Mouse (Mus musculus) myocyte (in vitro differentiated cells): ENCODE data around the gene Scfd2. TPM values are rescaled to one million over a fixed set of nuclear protein-coding genes. Genes with fewer than 3 reads are reported as not detected.

Source experiments
- H3K27me3 ChIP-seq: one replicate; pipeline ENCODE4 v1.6.1; 2011; ENCODE audit not compliant: control insufficient read depth, insufficient read depth, insufficient read length
- H3K36me3 ChIP-seq: one replicate; pipeline ENCODE4 v1.6.1; 2011; ENCODE audit not compliant: control insufficient read depth, insufficient read depth
- H3K4me2 ChIP-seq: one replicate; pipeline ENCODE4 v1.6.1; 2011; ENCODE audit warnings: low read depth, control low read depth
- H3K4me3 ChIP-seq: one replicate; pipeline ENCODE4 v1.5.1; 2011; ENCODE audit warnings: mild to moderate bottlenecking, control low read depth, moderate library complexity
- H3K79me2 ChIP-seq: one replicate; pipeline ENCODE4 v1.6.1; 2011; ENCODE audit not compliant: control insufficient read depth, insufficient read depth
- H3ac ChIP-seq: one replicate; pipeline ENCODE4 v1.6.1; 2011; ENCODE audit not compliant: control insufficient read depth, insufficient read length
- CEBPB ChIP-seq: IDR thresholded peaks from 2 replicates; pipeline ENCODE4 v1.6.1; 2011; ENCODE audit warnings: mild to moderate bottlenecking, moderate library complexity; ENCODE audit not compliant: poor library complexity, insufficient read depth, severe bottlenecking
- E2F4 ChIP-seq: IDR thresholded peaks from one replicate; pipeline ENCODE4 v1.6.1; 2011; ENCODE audit warnings: mild to moderate bottlenecking, control low read depth, moderate library complexity; ENCODE audit not compliant: insufficient read depth
- MAX ChIP-seq: IDR thresholded peaks from one replicate; pipeline ENCODE4 v1.6.1; 2011; ENCODE audit warnings: low read depth, mild to moderate bottlenecking, control low read depth
- MYOD1 ChIP-seq, 3 experiments: IDR thresholded peaks; one replicate each; pipeline ENCODE4 v1.6.1; 2011; ENCODE audit warnings: control low read depth in 2 of 3, low read depth in 2 of 3, mild to moderate bottlenecking in 2 of 3, moderate library complexity in 1 of 3; ENCODE audit not compliant: insufficient read length in 2 of 3, control insufficient read depth in 1 of 3
- MYOG ChIP-seq, 3 experiments: IDR thresholded peaks; one replicate each; pipeline ENCODE4 v1.6.1; 2011; ENCODE audit warnings: control low read depth in 2 of 3, low read depth in 2 of 3, mild to moderate bottlenecking in 2 of 3; ENCODE audit not compliant: insufficient read length in 2 of 3, control insufficient read depth in 1 of 3, insufficient read depth in 1 of 3
- POLR2A ChIP-seq: IDR thresholded peaks from one replicate; pipeline ENCODE4 v1.6.1; 2011; ENCODE audit warnings: low read depth, mild to moderate bottlenecking, control low read depth, moderate library complexity; ENCODE audit not compliant: insufficient read length
- POLR2AphosphoS2 ChIP-seq: IDR thresholded peaks from one replicate; pipeline ENCODE4 v1.6.1; 2011; ENCODE audit warnings: low read depth, control low read depth; ENCODE audit not compliant: insufficient read length
- REST ChIP-seq: IDR thresholded peaks from one replicate; pipeline ENCODE4 v1.6.1; 2011; ENCODE audit warnings: mild to moderate bottlenecking, control low read depth, moderate library complexity; ENCODE audit not compliant: insufficient read depth, insufficient read length
- SRF ChIP-seq: IDR thresholded peaks from one replicate; pipeline ENCODE4 v1.6.1; 2011; ENCODE audit warnings: low read depth; ENCODE audit not compliant: control insufficient read depth, insufficient read length
- TCF12 ChIP-seq: IDR thresholded peaks from one replicate; pipeline ENCODE4 v1.6.1; 2011; ENCODE audit warnings: mild to moderate bottlenecking, control low read depth; ENCODE audit not compliant: poor library complexity, insufficient read depth, severe bottlenecking
- TCF3 ChIP-seq: IDR thresholded peaks from one replicate; pipeline ENCODE4 v1.6.1; 2011; ENCODE audit warnings: low read depth, control low read depth; ENCODE audit not compliant: insufficient read length
- USF1 ChIP-seq: IDR thresholded peaks from one replicate; pipeline ENCODE4 v1.6.1; 2011; ENCODE audit warnings: low read depth, mild to moderate bottlenecking, control low read depth, moderate library complexity
- polyA plus RNA-seq: library from polyadenylated mRNA; unstranded; fragments of >200 nt; fragmentation: generic; extraction: Trizol; gene quantifications from one replicate; pipeline ENCODE4 v1.2.1, GENCODE M21; 2012; ENCODE audit warnings: missing spikeins

The Scfd2 gene
- polyA plus RNA-seq, 1 experiment = 7.8 TPM

DNA sequence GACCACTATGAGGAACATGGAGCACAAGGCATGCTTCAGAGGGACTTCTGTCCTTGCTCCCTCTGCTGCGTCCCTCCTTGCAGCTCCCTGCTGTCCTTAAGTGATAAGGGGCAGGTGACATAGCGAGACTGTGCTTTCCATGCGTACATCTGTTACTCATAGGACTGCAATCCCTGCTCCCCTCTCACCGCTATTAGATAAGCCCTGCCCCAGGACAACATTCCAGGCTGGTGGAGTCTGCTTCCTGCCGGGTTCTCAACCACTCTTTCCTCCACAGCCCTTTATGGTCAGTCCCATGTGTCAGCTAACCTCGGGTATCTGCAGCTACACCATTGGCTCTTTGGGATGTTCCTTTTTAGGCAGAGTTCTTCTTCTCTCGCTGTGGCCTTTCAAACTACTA is 323.1 kb downstream of the Scfd2 start:
- no peaks in the 10 kb centered on the region for H3K36me3 ChIP-seq
- no peak overlapping the region for H3ac ChIP-seq
- no peaks in the 10 kb centered on the region for H3K27me3 ChIP-seq
- no peak for TF ChIP-seq POLR2AphosphoS2
- TF ChIP-seq MYOG (IDR thresholded peaks at IDR 0.05; ENCODE audit: control insufficient read depth in 1 of 3, insufficient read depth in 1 of 3, insufficient read length in 2 of 3, low read depth in 2 of 3) = peak in 1 of 3 experiments; percentile 22
- no peak for TF ChIP-seq TCF12
- TF ChIP-seq MYOD1 (IDR thresholded peaks at IDR 0.05; ENCODE audit: control insufficient read depth in 1 of 3, insufficient read length in 2 of 3, low read depth in 2 of 3) = peak in 1 of 3 experiments; percentile 31
- no peak overlapping the region for H3K4me2 ChIP-seq
- no peak overlapping the region for H3K4me3 ChIP-seq
- no peaks in the 10 kb centered on the region for H3K79me2 ChIP-seq

DNA sequence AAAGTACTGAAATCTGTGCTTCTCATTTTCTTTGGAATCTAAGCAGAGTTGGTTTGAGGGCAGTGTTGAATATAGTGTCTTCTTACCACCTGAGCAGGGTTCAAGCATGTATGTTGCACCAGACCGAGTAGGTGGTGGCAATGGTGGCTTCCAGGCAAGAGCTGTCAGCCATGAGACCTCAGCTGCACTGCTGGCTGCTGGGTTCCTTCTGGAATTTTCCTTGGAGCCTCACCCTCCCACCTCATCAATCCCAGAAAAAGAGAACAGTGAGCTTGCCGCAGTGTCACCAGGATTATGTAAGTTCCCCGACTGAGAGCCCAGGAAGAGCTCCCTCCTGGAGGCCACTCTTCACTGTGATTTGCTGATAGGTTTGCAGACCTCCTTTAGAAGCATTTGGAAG is 324.4 kb downstream of the Scfd2 start:
- H3K4me3 ChIP-seq = no peak overlapping the region

DNA sequence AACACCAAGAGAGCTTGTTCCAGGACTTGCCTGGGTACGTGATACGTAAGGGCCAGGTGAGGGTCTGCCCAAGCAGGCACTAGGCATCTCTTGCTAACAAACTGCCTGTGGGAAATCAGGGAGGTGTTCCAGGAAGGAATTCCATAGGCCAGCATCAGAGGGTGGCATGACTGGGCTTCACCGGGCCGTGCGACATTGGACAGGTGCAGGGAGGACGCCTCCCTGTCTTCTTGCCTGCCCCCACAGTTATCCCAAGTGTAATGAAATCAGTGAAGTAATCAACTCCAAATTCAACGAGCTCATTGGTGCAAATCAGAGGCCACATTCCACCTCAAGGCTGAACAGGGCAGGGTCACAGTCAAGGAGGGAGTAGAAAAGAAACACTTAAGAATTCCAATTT is 324.9 kb downstream of the Scfd2 start:
- H3K79me2 ChIP-seq = no peaks in the 10 kb centered on the region
- H3K4me3 ChIP-seq = no peak overlapping the region
- no peak for TF ChIP-seq MAX
- no peak for TF ChIP-seq SRF
- TF ChIP-seq POLR2AphosphoS2 = no peak
- no peak for TF ChIP-seq USF1
- TF ChIP-seq TCF3 = no peak
- TF ChIP-seq E2F4 = no peak
- TF ChIP-seq POLR2A = no peak
- TF ChIP-seq MYOD1 (IDR thresholded peaks at IDR 0.05; ENCODE audit: control insufficient read depth in 1 of 3, insufficient read length in 2 of 3, low read depth in 2 of 3) = no peak
- TF ChIP-seq MYOG (IDR thresholded peaks at IDR 0.05; ENCODE audit: control insufficient read depth in 1 of 3, insufficient read depth in 1 of 3, insufficient read length in 2 of 3, low read depth in 2 of 3) = no peak
- no peak for TF ChIP-seq TCF12
- no peak for TF ChIP-seq CEBPB
- no peak for TF ChIP-seq REST
- no peak overlapping the region for H3ac ChIP-seq
- H3K27me3 ChIP-seq = no peaks in the 10 kb centered on the region
- no peaks in the 10 kb centered on the region for H3K36me3 ChIP-seq
- no peak overlapping the region for H3K4me2 ChIP-seq

More for the DNA sequence above, 324.4 kb downstream of the Scfd2 start:
- no peaks in the 10 kb centered on the region for H3K79me2 ChIP-seq
- H3ac ChIP-seq = no peak overlapping the region
- no peak for TF ChIP-seq TCF3
- TF ChIP-seq MYOD1 (IDR thresholded peaks at IDR 0.05; ENCODE audit: control insufficient read depth in 1 of 3, insufficient read length in 2 of 3, low read depth in 2 of 3) = no peak
- no peak for TF ChIP-seq MYOG (IDR thresholded peaks at IDR 0.05; ENCODE audit: control insufficient read depth in 1 of 3, insufficient read depth in 1 of 3, insufficient read length in 2 of 3, low read depth in 2 of 3)
- no peak for TF ChIP-seq CEBPB
- no peak for TF ChIP-seq E2F4
- TF ChIP-seq USF1 = no peak
- TF ChIP-seq SRF = no peak
- no peak for TF ChIP-seq MAX
- TF ChIP-seq TCF12 = no peak
- no peak for TF ChIP-seq POLR2AphosphoS2
- TF ChIP-seq POLR2A = no peak
- TF ChIP-seq REST = no peak
- H3K4me2 ChIP-seq = no peak overlapping the region
- H3K36me3 ChIP-seq = no peaks in the 10 kb centered on the region
- H3K27me3 ChIP-seq = no peaks in the 10 kb centered on the region

DNA sequence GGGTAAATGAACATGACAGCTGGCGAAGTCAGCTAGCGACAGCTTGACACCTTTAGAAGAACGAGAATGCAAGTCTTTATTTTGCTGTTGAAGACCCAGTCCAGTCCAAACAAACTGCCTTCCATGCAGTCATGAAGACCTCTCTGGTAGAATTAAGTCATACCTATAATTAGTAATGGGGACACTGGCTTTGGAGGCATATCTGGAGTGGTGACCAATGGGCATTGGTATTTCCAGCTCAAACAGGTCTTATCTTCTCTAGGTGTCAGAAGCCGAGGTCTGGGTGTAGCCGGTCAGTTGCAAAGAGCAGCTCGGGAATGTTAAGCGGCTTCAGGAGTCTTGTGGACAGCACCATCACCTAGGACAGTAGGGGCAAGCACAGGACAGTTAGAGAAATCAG is 325.5 kb downstream of the Scfd2 start:
- Histone ChIP-seq H3K79me2 (no peaks in the 10 kb centered on the region), H3ac (no peak overlapping the region), H3K27me3 (no peaks in the 10 kb centered on the region), H3K36me3 (no peaks in the 10 kb centered on the region), H3K4me2 (no peak overlapping the region), H3K4me3 (no peak overlapping the region)
- no peak for TF ChIP-seq POLR2A
- TF ChIP-seq TCF3 = no peak
- TF ChIP-seq CEBPB = no peak
- TF ChIP-seq MAX = no peak
- TF ChIP-seq TCF12 = no peak
- no peak for TF ChIP-seq SRF
- no peak for TF ChIP-seq USF1
- TF ChIP-seq MYOD1 (IDR thresholded peaks at IDR 0.05; ENCODE audit: control insufficient read depth in 1 of 3, insufficient read length in 2 of 3, low read depth in 2 of 3) = no peak
- no peak for TF ChIP-seq E2F4
- TF ChIP-seq MYOG (IDR thresholded peaks at IDR 0.05; ENCODE audit: control insufficient read depth in 1 of 3, insufficient read depth in 1 of 3, insufficient read length in 2 of 3, low read depth in 2 of 3) = no peak

DNA sequence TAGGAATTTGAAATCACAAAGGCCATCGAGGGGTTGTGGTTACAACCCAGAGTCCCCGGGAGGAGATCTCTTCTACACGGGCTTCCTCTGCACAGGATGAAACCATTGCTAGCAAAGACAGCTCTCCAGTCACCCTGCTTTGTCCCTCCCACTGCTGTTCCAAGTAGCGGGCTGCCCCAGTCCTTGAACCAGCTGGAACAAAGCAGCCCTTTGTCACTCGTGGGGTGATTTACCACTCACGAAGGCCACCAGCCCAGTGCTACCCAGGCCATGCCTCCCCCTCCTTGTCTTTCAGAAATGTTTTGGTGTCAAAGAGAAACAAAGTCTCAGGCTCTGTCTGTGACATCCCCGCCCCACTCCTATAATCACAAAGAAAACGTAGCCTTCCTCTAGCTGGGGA is 326.1 kb downstream of the Scfd2 start:
- Histone ChIP-seq H3ac (no peak overlapping the region), H3K79me2 (no peaks in the 10 kb centered on the region), H3K4me2 (no peak overlapping the region), H3K27me3 (no peaks in the 10 kb centered on the region), H3K36me3 (no peaks in the 10 kb centered on the region), H3K4me3 (no peak overlapping the region)
- TF ChIP-seq POLR2A (no peak), MYOD1 (IDR thresholded peaks at IDR 0.05; ENCODE audit: control insufficient read depth in 1 of 3, insufficient read length in 2 of 3, low read depth in 2 of 3) (no peak)
